Mouse (Mus musculus) heart, adult 2 months (tissue): Measurements from ENCODE around the gene Ccdc169. TPM values are rescaled to one million over a fixed set of nuclear protein-coding genes. Genes with fewer than 3 reads are reported as not detected.

Experiments used
- DNase-seq, 2 experiments: peaks; one replicate each; pipeline ENCODE4 v3.0.0; 2021
- H3K27ac ChIP-seq: fragments of 200-600 bp; 2 replicates; pipeline ENCODE4 v1.8.1; 2022
- H3K27me3 ChIP-seq: fragments of 200-500 bp; 2 replicates; pipeline ENCODE4 v1.6.1; 2012; ENCODE audit warnings: mild to moderate bottlenecking, low read length, inconsistent platforms, mixed read lengths; ENCODE audit not compliant: control insufficient read depth, insufficient read depth
- H3K36me3 ChIP-seq: fragments of 200-500 bp; 2 replicates; pipeline ENCODE4 v1.6.1; 2012; ENCODE audit warnings: low read length, inconsistent platforms; ENCODE audit not compliant: control insufficient read depth, insufficient read depth
- H3K4me1 ChIP-seq: fragments of 200-500 bp; 2 replicates; pipeline ENCODE4 v1.6.1; 2011; ENCODE audit warnings: low read length; ENCODE audit not compliant: control insufficient read depth, insufficient read depth
- H3K4me3 ChIP-seq: fragments of 200-600 bp; 2 replicates; pipeline ENCODE4 v1.8.1; 2022
- H3K79me2 ChIP-seq: fragments of 200-500 bp; replicated peaks from 2 replicates; pipeline ENCODE4 v1.6.1; 2012; ENCODE audit warnings: mild to moderate bottlenecking, inconsistent platforms, low read length, moderate library complexity, mixed read lengths; ENCODE audit not compliant: control insufficient read depth, insufficient read depth
- H3K9ac ChIP-seq: fragments of 200-500 bp; 2 replicates; pipeline ENCODE4 v1.6.1; 2012; ENCODE audit warnings: low read depth, mild to moderate bottlenecking, control low read depth, inconsistent platforms, low read length, mixed read lengths
- CTCF ChIP-seq: fragments of 200-600 bp; IDR thresholded peaks from 2 replicates; pipeline ENCODE4 v1.8.1; 2022; ENCODE audit warnings: antibody characterized with exemption, mild to moderate bottlenecking, moderate library complexity
- EP300 ChIP-seq: fragments of 200-500 bp; IDR thresholded peaks from 2 replicates; pipeline ENCODE4 v1.6.1; 2011; ENCODE audit warnings: low read depth, low read length, control low read depth; ENCODE audit not compliant: insufficient read depth
- POLR2A ChIP-seq: fragments of 200-500 bp; IDR thresholded peaks from 2 replicates; pipeline ENCODE4 v1.6.1; 2011; ENCODE audit warnings: mild to moderate bottlenecking, low read depth, low read length, control low read depth; ENCODE audit not compliant: insufficient read depth
- WGBS: fragments of 180-500 bp; shearing (Covaris S2); methylation state at CpG from one replicate; pipeline ENCODE4 v1.1.7; 2018; 5-methylcytosine and 5-hydroxymethylcytosine counted together
- intact Hi-C: fragments of 180-260 bp; cut with DNase I; formaldehyde crosslinking; loops from one replicate; pipeline ENCODE4 v1.15.1; 2025
- polyA plus RNA-seq: library from polyadenylated mRNA; depleted of rRNA; stranded (reverse); fragments of >200 nt; gene quantifications from 2 replicates; pipeline ENCODE4 v1.2.3, GENCODE M21; 2012
- total RNA-seq, 2 experiments: library from RNA; stranded (reverse); gene quantifications; 2 replicates each; pipeline ENCODE4 v1.2.3; 2021

The Ccdc169 gene
- total and polyA plus RNA-seq, 3 experiments = not detected

DNA sequence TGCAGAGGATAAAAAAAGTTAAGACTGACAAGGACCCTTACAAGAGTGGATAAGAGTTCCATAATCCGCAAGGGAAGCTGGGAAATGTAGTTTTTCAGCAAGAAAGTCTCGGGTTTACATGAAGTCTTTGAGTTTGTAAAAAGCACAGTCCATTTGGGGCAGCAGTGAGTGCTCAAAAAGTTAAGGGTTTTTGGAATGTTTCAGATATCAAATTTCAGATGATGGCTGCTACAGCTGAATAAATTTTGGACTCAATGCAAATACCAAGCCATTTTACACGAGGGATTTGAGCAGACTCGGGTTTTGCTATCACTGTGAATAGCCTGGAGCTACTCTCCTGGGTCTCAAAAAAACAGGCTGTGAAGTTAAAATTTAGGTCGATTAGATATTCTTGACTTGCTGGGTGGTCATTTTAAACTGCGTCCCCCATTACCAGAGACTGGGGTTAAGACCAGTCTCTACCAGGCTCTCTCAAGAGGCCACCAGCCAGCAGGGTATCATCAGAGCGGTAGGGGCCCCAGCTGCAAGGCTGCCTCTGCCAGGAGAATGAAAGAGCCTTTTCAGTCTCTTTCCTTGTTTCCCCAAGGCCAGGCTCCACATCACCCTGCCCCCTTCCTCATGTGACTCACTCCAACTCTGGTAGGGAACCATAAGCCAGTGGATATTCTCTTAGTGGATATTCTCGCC, 41.0 kb upstream of the Ccdc169 start:
- H3K36me3 ChIP-seq = no peaks in the 10 kb centered on the region
- no peak overlapping the region for H3K9ac ChIP-seq
- no peak for TF ChIP-seq CTCF
- no peak for TF ChIP-seq EP300
- TF ChIP-seq POLR2A = no peak
- DNase-seq = peak in 1 of 2 experiments; percentile 41
- intact Hi-C loops = no loop called here
- 46% methylated on average over 8 of the region's 8 CpGs for WGBS
- no peaks in the 10 kb centered on the region for H3K79me2 ChIP-seq
- no peak overlapping the region for H3K4me3 ChIP-seq
- H3K27me3 ChIP-seq = no peaks in the 10 kb centered on the region
- H3K27ac ChIP-seq = peak overlapping the region; percentile 43; the same call in 1 of the 2 replicates
- H3K4me1 ChIP-seq = no peaks in the 10 kb centered on the region

DNA sequence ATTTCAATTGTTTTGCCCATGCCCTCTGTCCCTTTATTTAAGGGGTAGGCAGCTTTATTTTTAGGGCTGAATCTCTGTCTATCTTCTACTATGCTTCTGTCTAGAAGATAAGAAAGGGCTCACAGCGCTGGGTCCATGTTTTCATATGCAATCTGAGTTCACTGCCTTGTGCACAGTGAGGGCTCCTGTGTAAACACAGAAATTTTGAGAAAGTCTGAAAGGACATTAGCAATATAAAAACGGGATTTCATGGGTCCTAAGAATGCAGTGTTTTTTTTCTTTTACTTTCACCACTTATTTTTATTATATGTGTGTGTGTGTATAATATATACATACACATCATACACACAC, 40.5 kb upstream of the Ccdc169 start:
- H3K4me1 ChIP-seq = no peaks in the 10 kb centered on the region
- intact Hi-C loops = no loop called here
- no peaks in the 10 kb centered on the region for H3K79me2 ChIP-seq
- TF ChIP-seq EP300 (no peak), CTCF (no peak), POLR2A (no peak)
- 0 out of 2 replicates have a peak overlapping the region, but pooled peaks have one; percentile 43 for H3K27ac ChIP-seq
- DNase-seq = no peak
- no peak overlapping the region for H3K4me3 ChIP-seq
- H3K9ac ChIP-seq = no peak overlapping the region
- no peaks in the 10 kb centered on the region for H3K36me3 ChIP-seq
- 39% methylated on average over 2 of the region's 2 CpGs for WGBS
- no peaks in the 10 kb centered on the region for H3K27me3 ChIP-seq

DNA sequence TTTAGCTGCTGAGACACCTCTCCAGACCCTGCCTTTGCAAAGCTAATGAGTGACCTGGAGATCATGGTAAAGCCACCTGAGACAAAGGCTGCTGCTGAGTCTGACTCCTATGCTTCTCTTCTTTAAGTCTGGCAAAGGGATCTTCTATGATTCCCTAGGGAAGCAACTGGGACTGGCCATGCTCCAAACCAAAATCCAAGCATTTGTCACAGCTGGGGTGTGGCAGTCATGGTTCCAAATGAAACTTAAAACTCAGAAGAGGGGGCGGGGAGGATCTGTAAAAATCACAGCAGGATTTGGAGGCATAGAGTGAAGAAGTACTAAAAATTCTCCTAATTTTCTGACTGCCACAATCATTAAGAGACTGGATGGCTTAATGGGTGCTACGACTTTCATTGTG, 40.0 kb upstream of the Ccdc169 start:
- no peak overlapping the region for H3K9ac ChIP-seq
- no peak overlapping the region for H3K27ac ChIP-seq
- H3K4me1 ChIP-seq = no peaks in the 10 kb centered on the region
- no peak overlapping the region for H3K4me3 ChIP-seq
- 74% methylated on average over 2 of the region's 2 CpGs for WGBS
- DNase-seq = no peak
- H3K79me2 ChIP-seq = no peaks in the 10 kb centered on the region
- H3K36me3 ChIP-seq = no peaks in the 10 kb centered on the region
- H3K27me3 ChIP-seq = no peaks in the 10 kb centered on the region
- TF ChIP-seq CTCF (no peak), EP300 (no peak), POLR2A (no peak)
- intact Hi-C loops = no loop called here

DNA sequence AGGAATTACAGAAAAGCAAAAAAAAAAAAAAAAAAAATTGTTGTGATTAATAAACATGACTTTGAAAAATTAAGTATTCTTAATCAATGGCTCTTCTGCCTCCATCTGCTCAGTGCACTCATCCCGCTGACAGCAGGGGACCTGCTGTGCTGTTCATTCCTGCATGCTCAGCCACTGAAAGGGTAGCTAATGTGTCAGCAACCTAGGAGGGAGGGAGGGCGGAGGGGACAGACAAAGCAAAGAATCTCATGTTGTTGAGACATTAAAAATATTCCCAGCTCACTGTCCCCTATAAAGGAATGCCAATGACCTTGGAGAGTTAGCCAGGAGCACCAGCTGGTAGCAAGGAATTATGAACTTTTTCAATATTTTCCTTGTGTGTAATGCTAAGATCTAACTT, 39.1 kb upstream of the Ccdc169 start:
- H3K36me3 ChIP-seq = no peaks in the 10 kb centered on the region
- no peaks in the 10 kb centered on the region for H3K4me1 ChIP-seq
- no peak overlapping the region for H3K4me3 ChIP-seq
- no peak for TF ChIP-seq EP300
- TF ChIP-seq POLR2A = no peak
- TF ChIP-seq CTCF = no peak
- DNase-seq = no peak
- no peaks in the 10 kb centered on the region for H3K27me3 ChIP-seq
- intact Hi-C loops = no loop called here
- no peak overlapping the region for H3K9ac ChIP-seq
- no peaks in the 10 kb centered on the region for H3K79me2 ChIP-seq
- no peak overlapping the region for H3K27ac ChIP-seq
- WGBS = 59% methylated on average over 2 of the region's 2 CpGs

DNA sequence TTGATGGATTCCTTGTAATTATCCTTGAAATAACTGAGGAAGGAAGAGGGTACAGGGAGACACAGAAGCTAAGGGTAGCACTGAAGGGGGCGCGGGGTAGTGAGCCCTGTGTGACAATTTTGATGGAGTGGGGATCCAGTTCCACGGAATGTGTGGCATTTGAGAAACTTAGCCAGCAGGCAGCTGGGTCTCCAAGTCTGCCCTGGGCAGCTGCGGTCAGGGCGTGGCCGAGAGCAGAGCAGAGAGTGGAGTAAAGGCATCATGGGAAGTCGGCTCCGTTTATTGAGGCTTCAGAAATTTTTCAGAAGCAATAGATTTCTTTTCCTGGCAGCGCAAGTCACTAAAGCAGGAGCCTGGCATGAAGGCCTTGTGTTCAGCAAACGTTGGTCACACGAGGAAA, 38.1 kb upstream of the Ccdc169 start:
- H3K9ac ChIP-seq = no peak overlapping the region
- H3K79me2 ChIP-seq = no peaks in the 10 kb centered on the region
- no peaks in the 10 kb centered on the region for H3K4me1 ChIP-seq
- 76% methylated on average over 11 of the region's 11 CpGs for WGBS
- no peak overlapping the region for H3K4me3 ChIP-seq
- intact Hi-C loops = no loop called here
- no peaks in the 10 kb centered on the region for H3K36me3 ChIP-seq
- no peaks in the 10 kb centered on the region for H3K27me3 ChIP-seq
- no peak for TF ChIP-seq POLR2A
- no peak for TF ChIP-seq CTCF
- no peak for TF ChIP-seq EP300
- DNase-seq = no peak
- H3K27ac ChIP-seq = no peak overlapping the region

DNA sequence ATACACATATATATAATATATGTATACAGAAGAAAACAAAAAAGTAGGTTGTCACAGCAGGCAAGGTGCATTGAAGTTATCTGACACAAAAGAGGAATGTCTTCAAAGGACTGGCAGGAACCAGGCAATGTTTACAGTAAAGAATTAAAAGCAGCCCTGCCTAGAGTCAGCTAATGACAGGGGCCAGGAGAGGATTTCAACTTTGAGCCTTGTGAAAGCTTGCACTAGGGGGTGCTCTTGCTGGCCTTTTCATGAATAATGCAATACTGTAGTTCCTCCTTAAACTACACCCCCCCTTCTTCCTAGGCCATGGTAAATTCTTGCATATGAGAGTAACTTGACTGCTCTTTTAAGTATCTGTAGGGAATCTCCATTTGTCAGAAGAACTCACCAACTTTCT, 36.0 kb upstream of the Ccdc169 start:
- DNase-seq = no peak
- Histone ChIP-seq H3K4me1 (no peaks in the 10 kb centered on the region), H3K79me2 (no peaks in the 10 kb centered on the region), H3K9ac (no peak overlapping the region), H3K4me3 (no peak overlapping the region), H3K36me3 (no peaks in the 10 kb centered on the region), H3K27ac (no peak overlapping the region), H3K27me3 (no peaks in the 10 kb centered on the region)
- TF ChIP-seq EP300 (no peak), CTCF (peak; percentile 22; the same call in 1 of the 2 replicates), POLR2A (no peak)
- intact Hi-C loops = no loop called here
